Mouse (Mus musculus) small intestine, adult 2 months (tissue): ENCODE data around the gene Tenm3.

ENCODE experiments used
- CTCF ChIP-seq: fragments of 200-500 bp; IDR thresholded peaks from 2 replicates; pipeline ENCODE4 v1.5.1; 2012; ENCODE audit warnings: low read depth, mild to moderate bottlenecking, control low read depth, inconsistent platforms, low read length, moderate library complexity, mixed read lengths; ENCODE audit not compliant: insufficient replicate concordance, insufficient read length; ENCODE audit errors: extremely low read depth
- POLR2A ChIP-seq: fragments of 200-500 bp; IDR thresholded peaks from 2 replicates; pipeline ENCODE4 v1.6.1; 2012; ENCODE audit warnings: low read depth, mild to moderate bottlenecking, control low read depth, inconsistent platforms, low read length, moderate library complexity

- no peak for TF ChIP-seq CTCF
- no peak for TF ChIP-seq POLR2A
These were observed 115.7 kb downstream of the Tenm3 start for GRCm38 (mm10) chr8:48728006-48728405.
